Mouse (Mus musculus): ENCODE measurements around the gene Tprkb.
"Not testable (repeated sequence)": the region's sequence is repeated elsewhere in the genome, so short reads cannot be mapped to it uniquely, and the experiment has no call there.

The Tprkb gene

DNA sequence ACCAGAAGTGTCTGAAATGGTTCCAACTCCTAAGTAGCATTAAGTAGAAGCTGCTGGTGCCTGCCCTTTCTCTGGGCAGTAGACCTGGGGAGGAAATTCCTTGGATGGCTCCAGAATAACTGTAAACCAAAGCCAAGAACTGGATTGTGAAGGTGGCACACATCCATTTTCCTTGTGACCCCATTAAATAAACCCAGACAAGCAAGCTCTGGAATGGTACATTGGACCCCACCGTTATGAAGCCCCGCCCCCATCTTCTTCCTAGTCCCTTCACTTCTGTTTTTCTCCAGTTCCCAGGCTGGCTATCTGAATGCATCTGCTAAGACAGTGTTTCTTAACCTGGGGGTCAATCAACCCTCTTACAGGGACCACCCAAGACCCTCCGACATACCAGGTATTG is at the start of gene Tprkb:
Tprkb (plus strand) TSS at position 279 of the 400 bp plus-strand sequence.
- no peak for DNase-seq

DNA sequence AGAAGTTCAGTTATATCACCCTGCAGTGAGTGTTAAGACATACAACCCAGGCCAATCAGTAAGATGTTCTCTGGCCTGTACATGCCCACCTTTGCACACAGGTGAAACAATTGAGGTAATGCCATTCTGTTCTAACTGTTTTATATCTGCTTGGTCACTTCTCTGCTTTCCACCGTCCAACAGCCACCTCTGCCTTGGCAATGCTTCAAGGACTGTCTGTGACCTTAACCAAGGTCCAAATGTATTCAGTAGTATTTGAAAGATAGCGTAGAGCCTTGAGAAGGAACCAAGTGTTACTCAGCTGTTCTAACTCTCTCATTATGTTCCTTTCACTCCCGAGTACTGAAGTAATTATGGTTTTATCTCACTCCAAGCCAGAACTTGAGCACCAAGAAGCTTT is 49.1 kb upstream of the Tprkb start:
- DNase-seq = no peak

DNA sequence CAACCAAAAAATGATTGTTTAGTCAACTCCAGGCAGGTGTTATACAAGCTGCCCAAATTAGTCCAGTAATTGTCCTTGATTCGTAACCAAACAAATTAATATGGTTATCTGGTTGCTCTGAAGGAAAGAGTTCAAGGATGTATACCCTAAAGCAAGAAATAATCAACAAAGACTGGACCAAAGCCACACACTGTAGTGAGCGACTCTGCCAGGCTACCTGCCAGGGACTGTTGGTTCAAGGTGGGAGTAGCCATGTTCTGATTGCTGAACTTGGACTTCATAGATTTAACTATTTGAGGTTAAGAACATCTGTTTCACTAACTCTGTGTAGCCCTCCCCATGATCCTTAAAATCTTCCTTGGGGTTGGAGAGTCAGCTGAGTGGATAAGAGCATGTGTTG is 48.5 kb upstream of the Tprkb start:
- DNase-seq = no peak

DNA sequence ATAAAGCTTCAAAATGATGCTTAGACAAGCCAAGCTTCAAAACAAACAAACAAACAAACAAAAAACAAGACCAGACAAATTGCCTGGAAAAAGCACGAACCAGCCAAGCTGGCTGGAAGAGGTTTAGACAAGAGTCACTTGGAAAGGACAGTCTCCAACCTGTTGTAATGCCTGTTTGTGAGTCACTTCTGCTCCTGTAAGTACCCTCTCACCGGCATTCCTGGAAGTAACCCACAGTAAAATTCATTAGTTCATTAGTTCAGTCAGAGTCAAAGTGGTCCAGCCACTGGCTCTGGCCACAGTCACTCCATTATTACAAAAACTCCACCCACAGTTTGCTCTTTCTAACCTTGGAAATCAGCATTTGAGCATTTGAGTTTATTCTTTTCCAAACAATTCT is 47.8 kb upstream of the Tprkb start:
- DNase-seq = no peak

DNA sequence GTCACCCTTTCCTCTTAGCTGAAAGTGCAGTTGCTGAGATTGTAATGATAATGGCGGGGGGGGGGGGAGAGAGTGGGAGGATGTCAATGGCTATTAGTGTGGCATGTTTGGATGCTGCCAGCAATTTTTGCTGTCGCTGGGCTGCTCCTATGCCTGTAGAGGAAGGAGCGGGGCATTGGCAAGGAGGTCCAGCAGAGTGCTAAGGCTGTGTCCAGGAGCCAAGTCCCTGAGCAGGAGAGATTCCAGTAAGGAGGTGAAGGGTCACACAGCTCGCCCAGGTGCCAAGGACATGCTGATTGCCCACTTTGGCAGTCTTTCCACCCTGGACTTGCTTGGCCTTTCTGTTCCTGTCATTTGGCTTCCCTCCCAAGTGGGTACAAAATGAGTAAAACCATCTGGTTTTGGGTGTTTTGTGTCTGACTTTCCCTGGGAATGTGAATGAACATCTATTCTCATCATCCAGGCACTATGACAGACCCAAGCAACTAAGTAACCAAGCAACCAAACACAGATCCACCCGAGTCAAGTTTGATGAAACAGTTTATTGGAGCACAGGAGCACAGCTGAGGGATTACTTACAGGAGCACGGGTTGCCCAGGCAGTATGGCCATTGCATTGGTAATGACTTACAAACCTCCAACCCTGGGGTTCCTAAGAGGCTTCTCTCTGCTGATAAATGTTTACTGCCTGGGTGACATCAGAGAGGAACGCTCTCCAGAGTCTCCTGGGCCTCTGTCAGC is 46.6 kb upstream of the Tprkb start:
- peak; percentile 27 to 42 for DNase-seq

DNA sequence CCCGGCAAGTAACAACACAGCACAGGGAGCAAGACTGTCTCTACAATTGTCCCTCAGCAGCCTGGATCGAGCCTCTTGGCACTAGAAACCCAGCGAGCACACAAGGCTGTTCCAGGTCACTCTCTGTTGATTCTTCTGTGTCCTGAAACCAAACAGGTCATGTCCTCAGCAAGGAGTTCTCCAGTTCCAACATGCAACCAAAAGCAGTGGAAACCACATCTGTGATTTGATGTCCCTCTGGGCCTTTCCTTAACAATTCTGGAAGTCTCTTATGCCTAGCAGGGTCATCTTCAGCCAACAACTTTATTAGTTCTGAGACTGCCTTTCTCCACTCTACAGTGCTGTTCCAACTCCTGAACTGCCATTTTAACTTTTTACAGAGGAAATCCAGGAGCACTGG is 45.5 kb upstream of the Tprkb start:
- DNase-seq = not testable (repeated sequence)

DNA sequence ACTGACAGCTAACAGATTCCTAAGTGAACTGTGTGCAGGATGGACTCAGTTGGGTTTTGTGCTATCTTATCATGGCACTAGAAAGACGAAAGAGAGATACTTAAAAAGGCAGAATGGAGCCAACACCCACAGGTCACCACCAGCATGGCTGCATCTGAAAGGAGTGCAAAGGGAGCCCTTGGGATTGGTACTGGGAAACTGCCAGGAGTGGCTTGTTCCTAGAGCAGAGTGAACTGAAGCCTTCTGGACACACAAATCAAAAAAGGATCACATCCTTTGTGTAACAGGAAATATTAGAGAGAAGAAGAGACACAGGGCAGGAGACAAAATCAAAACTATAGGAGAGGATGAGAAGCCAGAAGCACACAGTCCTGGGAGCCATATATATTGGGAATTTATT is 44.7 kb upstream of the Tprkb start:
- DNase-seq = not testable (repeated sequence)

DNA sequence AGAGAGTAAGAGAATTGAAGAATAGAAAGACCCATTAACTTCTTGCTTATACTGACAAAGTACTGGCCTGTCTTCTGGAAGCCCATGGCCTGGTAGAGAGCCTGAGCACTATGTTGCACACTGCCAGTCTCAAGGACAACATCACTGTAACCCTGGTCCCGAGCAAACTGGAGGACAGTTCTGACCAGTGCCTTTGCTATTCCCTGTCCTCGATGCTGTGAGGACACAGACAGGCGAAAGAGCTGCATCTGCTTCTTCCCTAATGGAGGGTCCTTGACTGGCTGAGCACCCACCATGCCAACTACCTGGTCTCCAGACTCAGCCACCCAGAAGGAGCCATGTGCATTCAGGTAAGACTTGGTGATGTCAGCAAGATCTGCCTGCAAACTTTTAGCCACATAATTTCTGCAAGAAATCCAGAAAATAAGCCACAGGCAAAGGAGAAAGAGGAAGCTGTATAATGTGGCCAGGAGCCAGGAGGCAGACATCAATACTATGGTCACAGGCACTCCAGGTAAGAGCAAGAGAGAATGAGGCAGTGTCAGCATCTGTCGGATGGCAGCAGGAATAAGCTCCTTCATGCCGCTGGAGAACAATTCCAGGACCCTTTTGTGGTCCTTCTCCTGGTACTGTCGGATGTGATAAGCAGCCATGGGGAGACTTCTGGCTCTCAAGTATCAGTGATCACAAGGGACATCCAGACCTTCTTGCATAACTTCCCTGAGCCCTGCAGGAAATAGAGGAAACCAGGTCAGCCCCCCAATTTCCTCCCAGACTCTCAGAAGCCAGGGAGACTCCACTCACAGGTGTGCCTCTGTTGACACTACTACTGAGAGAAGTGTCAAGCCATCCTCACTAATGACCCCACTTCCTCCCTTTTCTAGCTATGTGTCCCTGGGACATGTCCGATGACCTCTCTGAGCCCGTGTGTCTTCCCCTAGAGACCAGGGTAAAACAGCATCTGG is 43.7 kb upstream of the Tprkb start:
- no peak for DNase-seq

DNA sequence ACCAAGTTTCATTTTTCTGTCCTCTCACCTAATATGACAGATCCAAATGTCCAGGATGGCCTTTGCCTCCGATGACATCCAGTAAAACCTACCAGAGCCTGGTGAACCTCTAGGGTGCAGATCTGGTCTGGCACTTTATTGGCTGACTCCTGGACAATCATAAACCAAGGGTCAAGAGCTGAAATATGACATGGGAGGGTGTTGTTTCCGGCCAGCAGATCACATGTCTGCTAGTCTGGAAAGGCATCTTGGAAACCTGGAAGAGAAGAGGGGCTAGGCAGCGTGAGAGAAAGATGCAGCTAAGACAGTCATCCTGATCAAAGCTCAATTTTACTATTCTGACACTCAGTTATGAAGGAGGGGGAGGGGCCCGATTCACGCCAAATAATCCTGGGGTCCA is 42.7 kb upstream of the Tprkb start, which contains the start of gene Nat8f2:
Nat8f2 (minus strand) TSS at position 153 of the 400 bp plus-strand sequence.
- not testable (repeated sequence) for DNase-seq

DNA sequence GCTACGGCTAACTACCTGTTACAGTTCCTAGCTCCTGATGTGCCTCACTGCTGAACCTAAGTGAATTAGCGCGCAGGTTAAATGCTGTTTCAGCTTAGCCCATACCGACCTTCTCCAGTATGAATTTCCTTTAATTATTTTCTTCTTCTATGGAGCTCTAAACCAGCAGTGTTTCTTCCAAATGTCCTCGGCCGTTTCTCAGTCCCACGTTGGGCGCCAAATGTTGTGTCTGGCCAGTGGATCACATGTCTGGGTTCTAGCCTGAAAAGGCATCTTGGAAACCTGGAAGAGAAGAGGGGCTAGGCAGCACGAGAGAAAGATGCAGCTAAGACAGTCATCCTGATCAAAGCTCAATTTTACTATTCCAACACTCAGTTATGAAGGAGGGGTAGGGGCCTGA is 28.4 kb upstream of the Tprkb start:
- not testable (repeated sequence) for DNase-seq

DNA sequence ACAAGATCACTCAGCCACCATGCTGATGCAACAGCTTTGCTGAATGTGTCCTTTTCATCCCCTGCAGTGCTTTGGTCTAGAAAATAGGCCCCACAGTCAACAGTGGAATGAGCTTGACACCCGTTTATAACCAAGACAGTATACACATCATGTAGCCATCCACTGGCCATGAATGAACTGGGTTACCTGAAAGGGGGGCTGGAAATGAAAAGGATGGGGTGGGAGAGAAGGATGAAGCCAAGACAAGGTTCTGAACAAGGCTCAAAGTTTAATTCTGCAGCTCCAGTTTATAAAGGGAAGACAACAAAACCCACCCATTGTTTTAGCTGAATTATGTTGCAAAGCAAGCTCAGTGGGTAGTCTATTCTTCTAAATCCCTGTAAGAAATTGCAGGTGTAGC is 27.4 kb upstream of the Tprkb start:
- no peak for DNase-seq

DNA sequence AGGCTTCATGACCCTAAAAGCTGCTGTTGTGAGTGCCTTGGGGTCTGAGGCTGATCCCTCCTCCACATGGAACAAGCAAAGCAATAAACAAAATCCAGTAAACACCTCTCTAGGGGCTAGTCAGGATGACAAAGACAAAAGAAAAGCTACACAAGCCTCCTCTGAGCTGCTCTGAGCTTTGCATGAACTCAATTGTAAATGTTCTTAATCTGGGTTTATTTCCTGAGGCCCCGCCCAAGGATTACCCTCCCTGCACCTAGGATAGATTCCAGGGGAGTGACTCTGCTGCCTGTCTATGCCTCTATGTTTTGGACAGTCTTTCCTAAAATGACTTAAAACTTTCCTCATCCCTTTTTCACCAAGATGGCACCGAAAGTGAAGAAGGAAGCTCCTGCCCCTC is 22.7 kb upstream of the Tprkb start:
- DNase-seq = no peak

DNA sequence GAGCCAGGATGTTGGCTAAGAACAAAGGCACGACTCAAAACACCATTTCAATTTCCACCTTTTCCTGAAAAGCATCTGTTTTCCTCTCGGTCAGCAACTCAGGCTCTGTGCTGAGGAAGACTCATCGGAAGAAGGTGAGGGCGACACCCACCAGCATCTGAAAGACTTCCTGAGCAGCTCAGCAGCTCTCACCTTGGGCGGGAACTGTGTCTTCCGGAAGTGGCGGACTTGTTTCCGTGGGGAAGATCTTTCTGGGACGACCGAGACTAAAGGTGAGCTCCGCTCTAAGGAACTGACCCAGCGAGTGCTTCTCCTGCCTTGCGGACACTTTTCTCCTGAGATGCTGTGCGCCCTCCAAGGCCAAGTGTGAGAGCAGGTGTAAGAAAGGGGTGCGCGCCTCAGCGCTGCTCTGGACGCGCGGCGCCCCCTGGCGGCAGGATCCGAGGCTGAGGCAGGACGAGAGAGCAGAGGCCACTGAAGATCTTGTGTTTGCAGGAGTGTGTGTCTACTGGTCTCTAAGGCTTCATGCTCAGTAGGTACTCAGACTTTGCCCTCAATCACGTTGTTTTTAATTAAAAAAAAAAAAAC is 16.5 kb upstream of the Tprkb start:
- DNase-seq = peak; percentile 35 to 54

DNA sequence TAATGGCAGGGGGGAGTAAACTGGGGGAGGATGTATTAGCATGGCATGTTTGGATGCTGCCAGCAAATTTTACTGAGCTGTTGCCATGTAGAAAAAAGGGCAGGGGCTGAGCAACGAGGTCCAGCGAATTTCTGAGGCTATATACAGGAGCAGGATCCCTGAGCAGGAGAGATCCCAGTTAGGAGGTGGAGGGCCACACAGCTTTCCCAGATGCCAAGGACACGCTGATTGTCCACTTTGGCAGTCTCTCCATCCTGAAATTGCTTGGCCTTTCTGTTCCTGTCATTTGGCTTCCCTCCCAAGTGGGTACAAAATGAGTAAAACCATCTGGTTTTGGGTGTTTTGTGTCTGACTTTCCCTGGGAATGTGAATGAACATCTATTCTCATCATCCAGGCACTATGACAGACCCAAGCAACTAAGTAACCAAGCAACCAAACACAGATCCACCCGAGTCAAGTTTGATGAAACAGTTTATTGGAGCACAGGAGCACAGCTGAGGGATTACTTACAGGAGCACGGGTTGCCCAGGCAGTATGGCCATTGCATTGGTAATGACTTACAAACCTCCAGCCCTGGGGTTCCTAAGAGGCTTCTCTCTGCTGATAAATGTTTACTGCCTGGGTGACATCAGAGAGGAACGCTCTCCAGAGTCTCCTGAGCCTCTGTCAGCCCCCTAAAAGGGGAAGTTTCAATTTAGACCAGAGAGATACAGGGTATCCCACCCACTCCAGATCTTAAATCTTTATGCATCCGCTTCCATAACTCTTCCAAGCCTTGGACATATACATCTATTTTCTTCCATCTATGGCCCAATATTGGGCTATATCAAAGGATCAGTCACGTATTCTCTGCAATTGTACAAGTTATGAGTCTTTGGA is 12.8 kb upstream of the Tprkb start:
- DNase-seq = not testable (repeated sequence)

DNA sequence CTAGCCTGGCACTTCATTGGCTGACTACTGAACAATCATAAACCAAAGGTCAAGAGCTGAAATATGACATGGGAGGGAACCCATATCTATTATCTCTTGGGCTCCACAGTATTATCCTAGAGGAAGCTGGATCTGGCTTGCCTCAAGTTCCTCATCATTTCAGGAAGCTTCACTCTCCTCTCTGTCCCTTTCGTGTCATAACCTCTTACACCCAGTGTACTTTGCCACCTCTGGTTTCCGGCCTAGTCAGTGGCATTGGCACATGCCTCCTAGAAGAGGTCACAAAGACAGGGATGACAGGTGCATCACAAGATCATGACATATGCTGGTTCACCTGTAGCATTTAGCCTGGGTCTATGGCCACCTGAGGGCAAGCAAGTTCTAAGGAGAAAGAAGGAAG is 9.4 kb upstream of the Tprkb start:
- DNase-seq = no peak

DNA sequence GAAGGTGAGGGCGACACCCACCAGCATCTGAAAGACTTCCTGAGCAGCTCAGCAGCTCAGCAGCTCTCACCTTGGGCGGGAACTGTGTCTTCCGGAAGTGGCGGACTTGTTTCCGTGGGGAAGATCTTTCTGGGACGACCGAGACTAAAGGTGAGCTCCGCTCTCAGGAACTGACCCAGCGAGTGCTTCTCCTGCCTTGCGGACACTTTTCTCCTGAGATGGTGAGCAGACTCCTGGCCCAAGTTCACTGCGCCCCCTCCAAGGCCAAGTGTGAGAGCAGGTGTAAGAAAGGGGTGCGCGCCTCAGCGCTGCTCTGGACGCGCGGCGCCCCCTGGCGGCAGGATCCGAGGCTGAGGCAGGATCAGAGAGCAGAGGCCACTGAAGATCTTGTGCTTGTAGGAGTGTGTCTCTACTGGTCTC is 7.0 kb upstream of the Tprkb start, which contains the start of gene Nat8f4:
Nat8f4 (minus strand) TSS at position 243 of the 420 bp plus-strand sequence.
- peak; percentile 90 for DNase-seq

DNA sequence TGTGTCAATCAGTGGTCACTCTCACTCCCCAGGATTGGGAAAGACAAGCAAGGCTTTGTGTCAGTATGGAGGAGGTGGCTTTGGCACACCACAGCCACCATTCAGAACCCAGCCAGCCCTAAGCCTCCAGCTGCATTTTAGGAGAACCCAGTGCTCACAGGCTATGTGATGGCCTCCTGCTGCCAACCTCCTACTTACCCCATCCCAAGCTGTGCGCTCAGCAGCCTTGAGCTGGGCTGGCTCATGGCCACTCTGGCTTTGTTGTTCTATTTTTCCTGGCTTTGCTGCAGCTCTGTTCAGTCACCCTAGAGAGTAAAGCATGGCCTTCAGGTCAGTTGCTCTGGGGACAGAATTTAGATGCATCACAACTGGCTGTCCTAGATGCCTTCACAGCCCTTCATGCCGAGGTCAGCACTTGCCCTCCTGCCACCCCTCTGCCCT is 4.7 kb upstream of the Tprkb start:
- DNase-seq = peak; percentile 12 to 23

DNA sequence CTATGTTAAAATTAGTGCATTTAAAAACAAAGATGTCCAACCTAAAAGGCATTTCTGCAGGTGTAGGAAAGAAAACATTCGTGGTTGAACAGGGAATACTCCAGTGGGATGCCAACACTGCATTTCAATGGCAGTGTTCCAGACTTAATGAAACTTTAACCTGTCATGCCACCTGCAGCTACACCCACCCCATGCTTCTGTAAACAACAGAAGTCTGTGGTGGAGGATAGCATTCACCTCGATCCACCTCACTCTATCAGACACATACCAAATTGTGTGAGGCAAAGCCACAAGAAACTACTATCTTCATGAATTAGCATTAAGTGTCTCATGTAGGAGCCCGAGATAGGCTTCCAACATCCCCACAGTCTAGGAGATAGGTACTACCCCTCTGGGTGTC is 3.3 kb upstream of the Tprkb start:
- DNase-seq = no peak

DNA sequence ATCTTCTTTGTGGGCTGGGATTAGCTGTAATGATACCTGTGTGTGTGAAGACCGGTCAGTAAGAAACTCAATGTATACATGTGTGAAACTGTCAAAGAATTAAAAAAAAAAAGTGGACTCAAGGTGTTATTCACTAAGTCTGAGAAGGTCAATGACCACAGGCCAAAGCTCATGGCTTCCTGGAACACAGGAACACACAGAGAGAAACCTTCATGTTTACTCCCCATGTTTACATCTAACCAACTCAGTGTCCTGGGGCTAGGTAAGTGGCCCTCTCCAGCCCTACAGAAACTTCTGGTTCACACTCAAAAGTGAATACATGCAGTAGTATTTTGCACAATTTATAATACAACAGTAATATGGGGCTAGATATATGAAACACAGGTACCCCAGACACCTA is 2.0 kb upstream of the Tprkb start:
- DNase-seq = no peak

DNA sequence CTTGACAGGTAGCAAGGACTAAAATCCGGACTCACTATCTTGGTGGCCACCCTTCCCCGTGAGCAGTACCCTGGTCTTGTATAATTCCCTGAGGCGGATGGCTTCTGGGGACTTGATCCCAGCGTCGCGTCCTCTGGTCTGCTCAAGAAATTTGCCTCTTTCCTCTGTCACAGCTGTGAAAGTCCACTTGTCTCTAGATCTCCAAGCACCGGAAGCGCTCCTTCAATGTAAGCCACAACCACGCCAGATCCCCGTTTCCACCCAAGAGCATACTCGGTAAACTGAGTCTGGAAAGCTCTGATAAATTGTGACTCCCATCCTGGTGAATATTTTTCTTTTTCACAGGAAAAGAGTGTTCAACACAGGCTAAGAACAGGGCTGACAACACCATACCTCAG is 3.5 kb downstream of the Tprkb start:
- DNase-seq = no peak

DNA sequence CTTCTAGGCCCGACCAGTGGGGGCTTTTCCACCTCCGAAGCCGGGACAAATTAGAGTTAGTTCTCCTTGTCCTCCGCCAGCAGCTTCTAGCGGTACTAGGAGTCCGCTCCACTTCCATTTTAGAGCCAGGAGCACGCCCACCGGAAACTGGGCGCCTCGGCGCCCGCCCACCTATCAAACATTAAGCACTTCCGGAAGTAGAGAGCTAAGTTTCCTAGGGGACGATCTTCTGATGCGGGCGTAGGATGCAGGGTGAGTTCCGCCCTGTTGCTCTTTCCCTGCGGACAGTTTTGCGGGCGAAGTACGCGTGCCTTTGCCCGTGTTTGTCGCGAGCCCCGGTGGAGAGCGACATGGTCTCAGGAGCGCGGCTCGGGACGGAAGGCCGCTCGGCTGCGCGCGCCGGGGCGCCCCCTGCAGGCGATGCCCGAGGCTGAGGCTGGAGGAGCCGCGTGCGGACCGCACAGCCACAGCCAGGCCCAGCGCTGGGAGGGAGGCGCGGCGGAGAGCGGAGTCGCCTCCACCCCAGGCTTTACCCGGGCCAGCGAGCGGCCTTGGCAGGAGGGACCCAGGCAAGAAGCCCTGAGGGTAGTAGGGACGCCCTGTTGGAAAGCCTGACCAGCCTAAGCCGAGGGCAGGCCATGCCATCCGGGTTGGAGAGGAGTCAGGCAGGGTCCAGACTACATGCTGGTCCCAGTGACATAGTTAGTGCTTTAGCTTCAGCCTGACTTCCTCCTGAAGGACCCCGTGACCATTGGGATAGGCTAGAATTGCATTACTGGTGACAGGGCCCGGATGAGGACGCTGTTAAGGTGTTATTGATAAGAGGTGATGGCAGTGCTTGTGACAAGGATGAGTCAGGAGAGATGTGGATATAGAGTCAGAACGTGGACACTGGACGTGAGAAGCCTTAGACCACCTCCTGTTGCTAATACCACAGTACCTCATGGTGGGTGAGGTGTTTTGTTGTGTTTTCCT is 4.2 kb downstream of the Tprkb start, which contains the start of gene Nat8f1:
Nat8f1 (minus strand) TSS at position 149 of the 975 bp plus-strand sequence.
- DNase-seq = peak; percentile 84 to 89

All from cerebellum, postnatal 14 days (tissue).